Mouse (Mus musculus): ENCODE measurements at regions not wholly inside any gene's neighbourhood (a gene's known extent, or its start where the extent isn't known, plus 50 kb on each side); places are given as distances from the start of the nearest gene placed in this dataset.

- Histone ChIP-seq H3K4me1 (ENCODE audit: control insufficient read depth, insufficient read depth, insufficient read length, low read length) (no peaks in the 10 kb centered on the region), H3K4me3 (ENCODE audit: insufficient read depth, low read depth, low read length) (no peak overlapping the region), H3K27ac (replicated peaks; ENCODE audit: low read depth, low read length) (peak overlapping the region; percentile 60)
Measured at GRCm38 (mm10) chrX:72094202-72094601, 102.6 kb downstream of the Cnga2 start.

- Histone ChIP-seq H3K27ac (replicated peaks; ENCODE audit: low read depth, low read length) (peak overlapping the region; percentile 70; the same call in 1 of the 2 replicates), H3K4me1 (ENCODE audit: control insufficient read depth, insufficient read depth, insufficient read length, low read length) (no peaks in the 10 kb centered on the region), H3K4me3 (ENCODE audit: insufficient read depth, low read depth, low read length) (no peak overlapping the region)
Measured at GRCm38 (mm10) chrX:72094631-72095030, 103.0 kb downstream of the Cnga2 start.

GRCm38 (mm10) chrX:72141897-72142296 is 79.9 kb upstream of the Magea4 start:
- no peak overlapping the region for H3K27ac ChIP-seq (replicated peaks; ENCODE audit: low read depth, low read length)
- no peaks in the 10 kb centered on the region for H3K4me1 ChIP-seq (ENCODE audit: control insufficient read depth, insufficient read depth, insufficient read length, low read length)

GRCm38 (mm10) chrX:72169146-72169545 is 52.7 kb upstream of the Magea4 start:
- Histone ChIP-seq H3K27ac (replicated peaks; ENCODE audit: low read depth, low read length) (no peak overlapping the region), H3K4me3 (ENCODE audit: insufficient read depth, low read depth, low read length) (no peak overlapping the region), H3K4me1 (ENCODE audit: control insufficient read depth, insufficient read depth, insufficient read length, low read length) (no peaks in the 10 kb centered on the region)

More at GRCm38 (mm10) chrX:72141897-72142296, 79.9 kb upstream of the Magea4 start:
- no peak overlapping the region for H3K4me3 ChIP-seq (ENCODE audit: insufficient read depth, low read depth, low read length)
